Mouse (Mus musculus) 3T3-L1 (cell line): ENCODE measurements at regions not wholly inside any gene's neighbourhood (a gene's known extent, or its start where the extent isn't known, plus 50 kb on each side); places are given as distances from the start of the nearest gene placed in this dataset.

Source experiments
- DNase-seq: peaks from one replicate; pipeline ENCODE4 v3.0.0-alpha.2; 2015; ENCODE audit warnings: low read depth, low spot score

- no peak for DNase-seq
Measured at GRCm38 (mm10) chr10:54269785-54270184, 193.4 kb upstream of the Man1a start.

- no peak for DNase-seq
Measured at GRCm38 (mm10) chr10:54269354-54269753, 192.9 kb upstream of the Man1a start.

- no peak for DNase-seq
Measured at GRCm38 (mm10) chr10:54266656-54267055, 190.2 kb upstream of the Man1a start.

GRCm38 (mm10) chr10:54254874-54255641, 178.6 kb upstream of the Man1a start:
- no peak for DNase-seq

GRCm38 (mm10) chr10:54244995-54245394, 168.6 kb upstream of the Man1a start:
- no peak for DNase-seq

- DNase-seq = no peak
Measured at GRCm38 (mm10) chr10:54202362-54202761, 126.0 kb upstream of the Man1a start.

GRCm38 (mm10) chr10:54201727-54202126, 125.3 kb upstream of the Man1a start:
- DNase-seq = no peak

GRCm38 (mm10) chr10:54182670-54183069, 106.3 kb upstream of the Man1a start:
- DNase-seq = no peak

GRCm38 (mm10) chr10:54169320-54169719, 92.9 kb upstream of the Man1a start:
- DNase-seq = peak; percentile 11

GRCm38 (mm10) chr10:54161091-54161742, 84.8 kb upstream of the Man1a start:
- DNase-seq = no peak

- no peak for DNase-seq
Measured at GRCm38 (mm10) chr10:54153928-54154327, 77.5 kb upstream of the Man1a start.

- DNase-seq = no peak
Measured at GRCm38 (mm10) chr10:54132634-54133033, 56.2 kb upstream of the Man1a start.
